Mouse (Mus musculus): ENCODE measurements around the gene Ccdc155.
"Not testable (repeated sequence)": the region's sequence is repeated elsewhere in the genome, so short reads cannot be mapped to it uniquely, and the experiment has no call there.

Gene Ccdc155

GRCm38 (mm10) chr7:45189600-45189999 is 15.1 kb downstream of the Ccdc155 start:
- DNase-seq, result no peak

DNA sequence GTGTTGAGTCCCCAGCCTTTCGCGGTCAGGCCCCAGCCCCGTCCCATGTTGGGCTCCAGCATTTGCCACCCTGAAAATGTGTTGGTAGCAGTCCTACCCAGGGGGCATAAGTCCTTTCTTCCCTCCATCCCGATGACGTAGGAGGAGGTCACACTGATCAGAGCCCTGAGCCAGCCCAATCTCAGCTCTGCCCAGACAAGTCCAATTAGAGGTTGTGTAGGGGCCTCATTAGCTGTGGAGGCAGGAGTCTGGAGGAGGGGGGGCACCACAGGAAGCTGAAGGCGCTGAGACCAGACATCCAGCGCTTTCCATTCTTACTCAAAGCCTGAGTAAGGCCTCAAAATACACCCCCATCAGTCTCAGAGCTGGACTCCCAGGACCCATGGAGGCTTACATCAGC is 18.8 kb downstream of the Ccdc155 start:
- no peak for DNase-seq

GRCm38 (mm10) chr7:45183672-45184071 is 21.0 kb downstream of the Ccdc155 start:
- no peak for DNase-seq

- DNase-seq, result no peak
Observed at GRCm38 (mm10) chr7:45182606-45183005, 22.1 kb downstream of the Ccdc155 start.

DNA sequence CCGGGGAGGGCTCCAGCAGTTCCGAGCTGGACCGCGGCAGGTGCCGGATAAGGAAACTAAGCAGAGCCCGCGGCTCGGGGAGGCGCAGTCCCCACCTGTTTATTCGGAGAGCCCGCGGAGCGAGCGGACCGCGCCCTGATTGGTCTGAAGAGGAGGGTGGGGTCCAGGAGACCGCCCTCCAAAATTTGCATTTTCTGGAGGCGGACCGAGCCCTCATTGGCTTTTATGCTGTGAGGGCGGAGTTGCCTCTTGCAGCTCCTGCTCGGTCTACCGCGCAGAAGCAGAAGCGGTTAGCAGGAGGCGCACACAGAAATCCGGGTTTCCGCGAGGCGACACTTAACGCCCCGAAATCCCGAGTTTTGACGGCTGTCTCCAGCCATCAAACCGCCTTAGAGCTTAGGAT is 22.5 kb downstream of the Ccdc155 start:
- DNase-seq, result peak; percentile 80

GRCm38 (mm10) chr7:45181540-45181939 is 23.2 kb downstream of the Ccdc155 start:
- DNase-seq, result no peak

GRCm38 (mm10) chr7:45180896-45181477 is 23.7 kb downstream of the Ccdc155 start, which contains the start of gene Pth2:
TSS of gene Pth2 (plus strand) at chr7:45180995.
- DNase-seq, result no peak

GRCm38 (mm10) chr7:45179469-45179868 is 25.2 kb downstream of the Ccdc155 start, which contains the start of gene Gfy:
TSS of gene Gfy (minus strand) at chr7:45179569.
- no peak for DNase-seq

DNA sequence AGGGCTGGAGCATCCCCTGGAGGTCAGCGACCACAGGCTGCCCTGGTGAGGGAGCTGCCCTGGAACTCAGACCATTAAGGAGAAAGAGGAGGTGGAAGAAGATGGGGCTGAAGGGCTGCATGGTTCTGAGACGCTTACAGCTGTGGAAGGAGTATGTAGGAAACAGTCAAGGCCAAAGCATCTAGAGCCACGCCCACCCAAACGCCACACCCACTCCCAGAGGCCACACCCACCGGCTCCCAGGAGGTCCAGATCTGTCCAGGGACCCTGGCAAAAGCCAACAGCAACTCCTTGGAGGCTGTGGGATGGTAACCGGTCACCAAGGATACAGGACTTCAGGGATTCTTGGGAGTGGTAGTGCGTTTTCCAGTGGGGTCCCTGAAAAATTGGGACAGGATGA is 26.1 kb downstream of the Ccdc155 start:
- no peak for DNase-seq

GRCm38 (mm10) chr7:45176356-45176755 is 28.3 kb downstream of the Ccdc155 start:
- peak; percentile 54 for DNase-seq

- no peak for DNase-seq
Observed at GRCm38 (mm10) chr7:45175929-45176328, 28.8 kb downstream of the Ccdc155 start.

GRCm38 (mm10) chr7:45175398-45175797 is 29.3 kb downstream of the Ccdc155 start:
- no peak for DNase-seq

DNA sequence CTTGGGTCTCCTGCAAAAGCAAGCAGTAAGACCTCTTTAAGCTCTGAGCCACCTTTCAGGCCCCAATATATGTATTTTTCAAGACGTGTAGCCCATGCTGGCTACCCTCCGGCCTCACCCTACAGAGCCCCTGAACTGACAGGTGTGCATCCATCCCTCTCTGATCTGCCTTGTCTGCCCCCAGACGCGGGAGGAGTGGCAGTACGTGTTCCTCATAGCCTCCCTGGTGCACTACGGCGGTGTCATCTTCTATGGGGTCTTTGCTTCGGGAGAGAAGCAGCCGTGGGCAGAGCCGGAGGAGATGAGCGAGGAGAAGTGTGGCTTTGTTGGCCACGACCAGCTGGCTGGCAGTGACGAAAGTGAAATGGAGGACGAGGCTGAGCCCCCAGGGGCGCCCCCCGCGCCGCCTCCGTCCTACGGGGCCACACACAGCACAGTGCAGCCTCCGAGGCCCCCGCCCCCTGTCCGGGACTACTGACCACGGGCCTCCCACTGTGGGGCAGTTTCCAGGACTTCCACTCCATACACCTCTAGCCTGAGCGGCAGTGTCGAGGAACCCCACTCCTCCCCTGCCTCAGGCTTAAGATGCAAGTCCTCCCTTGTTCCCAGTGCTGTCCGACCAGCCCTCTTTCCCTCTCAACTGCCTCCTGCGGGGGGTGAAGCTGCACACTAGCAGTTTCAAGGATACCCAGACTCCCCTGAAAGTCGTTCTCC is 30.0 kb downstream of the Ccdc155 start:
- no peak for DNase-seq

DNA sequence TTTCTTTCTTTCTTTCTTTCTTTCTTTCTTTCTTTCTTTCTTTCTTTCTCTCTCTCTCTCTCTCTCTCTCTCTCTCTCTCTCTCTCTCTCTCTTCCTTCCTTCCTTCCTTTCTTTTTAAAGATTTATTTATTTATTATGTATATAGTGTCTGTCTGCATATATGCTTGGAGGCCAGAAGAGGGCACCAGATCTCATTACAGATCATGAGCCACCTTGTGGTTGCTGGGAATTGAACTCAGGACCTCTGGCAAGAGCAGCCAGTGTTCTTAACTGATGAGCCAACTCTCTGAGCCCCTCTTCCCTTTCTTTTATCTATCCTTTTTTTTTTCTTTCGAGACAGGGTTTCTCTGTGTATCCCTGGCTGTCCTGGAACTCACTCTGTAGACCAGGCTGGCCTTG is 30.9 kb downstream of the Ccdc155 start:
- DNase-seq, result not testable (repeated sequence)

DNA sequence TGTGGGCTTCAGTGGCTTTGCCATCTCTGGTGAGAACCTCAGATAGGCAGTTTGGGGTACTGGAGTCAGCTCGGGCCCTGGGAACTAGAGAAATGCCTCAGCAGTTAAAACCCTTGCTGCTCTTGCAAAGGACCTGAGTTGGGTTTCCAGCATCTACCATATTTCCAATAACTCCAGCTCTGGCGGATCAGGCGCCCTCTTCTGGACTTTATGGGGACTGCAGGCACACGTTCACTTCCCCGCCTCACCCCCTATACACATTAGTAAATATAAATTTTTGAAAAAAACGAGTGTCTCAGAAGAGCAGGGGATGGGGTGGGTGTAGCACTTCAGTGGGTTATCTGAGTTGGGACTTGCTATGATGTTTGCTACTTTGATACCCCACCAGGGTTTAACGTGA is 31.7 kb downstream of the Ccdc155 start:
- peak; percentile 57 for DNase-seq

DNA sequence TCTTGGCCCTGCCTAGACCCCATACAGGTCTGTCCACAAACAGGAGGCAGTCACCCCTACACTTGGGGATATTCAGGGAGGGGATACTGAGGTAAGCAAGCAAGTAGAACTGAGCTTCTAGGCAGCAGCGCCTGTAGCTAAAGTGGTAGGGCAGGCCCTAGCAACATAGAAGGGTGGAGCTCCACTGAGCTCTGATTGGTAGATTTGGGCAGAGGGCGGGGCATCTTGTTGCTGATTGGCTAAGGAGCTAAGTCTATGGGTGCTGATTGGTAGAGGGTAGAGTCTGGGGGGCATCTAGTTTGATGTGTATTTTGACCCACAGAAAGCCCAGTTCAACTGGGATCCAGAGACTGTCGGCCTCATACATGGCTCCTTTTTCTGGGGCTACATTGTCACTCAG is 35.2 kb downstream of the Ccdc155 start:
- peak; percentile 53 for DNase-seq

DNA sequence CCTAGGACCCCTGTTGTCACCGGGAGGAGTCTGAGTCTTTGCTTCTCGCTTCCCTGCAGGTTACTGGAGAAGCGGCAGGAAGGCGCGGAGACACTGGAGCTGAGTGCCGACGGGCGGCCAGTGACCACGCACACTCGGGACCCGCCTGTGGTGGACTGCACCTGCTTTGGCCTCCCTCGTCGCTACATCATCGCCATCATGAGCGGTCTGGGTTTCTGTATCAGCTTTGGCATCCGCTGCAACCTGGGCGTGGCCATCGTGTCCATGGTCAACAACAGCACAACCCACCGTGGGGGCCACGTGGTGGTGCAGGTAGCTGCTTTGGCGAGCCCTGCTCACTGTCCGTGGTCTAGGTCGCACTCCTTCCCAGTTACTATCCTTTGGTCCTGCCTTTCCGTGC is 36.0 kb downstream of the Ccdc155 start:
- DNase-seq, result peak; percentile 10

GRCm38 (mm10) chr7:45167761-45168445 is 36.8 kb downstream of the Ccdc155 start:
- peak; percentile 53 for DNase-seq

DNA sequence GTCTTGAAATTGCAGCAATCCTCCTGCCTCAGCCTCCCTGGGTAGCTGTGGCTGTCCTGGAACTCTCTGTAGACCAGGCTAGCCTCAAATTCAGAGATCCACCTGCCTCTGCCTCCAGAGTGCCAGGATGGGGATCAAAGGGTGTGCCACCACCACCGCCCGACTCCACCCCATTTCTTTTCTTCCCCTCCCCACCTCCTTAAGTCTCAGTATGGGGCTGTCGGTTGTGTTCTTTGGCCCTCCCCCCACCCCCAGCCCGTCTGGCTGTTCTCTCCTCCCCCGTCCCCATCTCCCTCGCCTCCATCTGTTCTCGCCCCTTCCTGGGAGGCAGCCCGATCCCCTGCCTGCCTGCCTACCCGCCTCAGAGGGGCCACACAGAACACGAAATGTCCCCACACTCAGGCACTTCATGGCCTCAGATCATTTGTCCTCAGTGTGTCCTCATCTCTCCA is 37.7 kb downstream of the Ccdc155 start:
- peak; percentile 61 for DNase-seq

DNA sequence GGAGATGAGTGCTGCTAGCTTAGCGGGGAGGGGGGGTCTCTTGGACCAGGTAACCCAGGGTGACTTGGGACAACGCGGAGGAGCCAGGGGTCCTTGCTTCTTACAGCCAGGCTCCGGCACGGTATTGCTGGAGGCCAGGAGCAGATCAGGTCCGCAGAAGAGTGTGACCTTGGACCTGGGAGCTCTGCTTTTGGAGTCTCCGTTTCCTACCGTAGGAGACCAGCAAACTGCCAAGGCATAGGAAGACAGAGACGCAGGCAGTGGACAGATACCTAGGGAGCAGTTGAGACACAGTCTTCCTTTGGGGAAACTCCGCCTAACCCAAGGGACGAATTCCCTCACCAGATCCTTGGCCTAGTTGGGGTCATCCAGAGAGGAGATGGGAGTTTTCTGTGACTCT is 39.0 kb downstream of the Ccdc155 start:
- DNase-seq, result peak; percentile 5

- DNase-seq, result peak; percentile 18
Observed at GRCm38 (mm10) chr7:45164833-45165232, 39.9 kb downstream of the Ccdc155 start.

DNA sequence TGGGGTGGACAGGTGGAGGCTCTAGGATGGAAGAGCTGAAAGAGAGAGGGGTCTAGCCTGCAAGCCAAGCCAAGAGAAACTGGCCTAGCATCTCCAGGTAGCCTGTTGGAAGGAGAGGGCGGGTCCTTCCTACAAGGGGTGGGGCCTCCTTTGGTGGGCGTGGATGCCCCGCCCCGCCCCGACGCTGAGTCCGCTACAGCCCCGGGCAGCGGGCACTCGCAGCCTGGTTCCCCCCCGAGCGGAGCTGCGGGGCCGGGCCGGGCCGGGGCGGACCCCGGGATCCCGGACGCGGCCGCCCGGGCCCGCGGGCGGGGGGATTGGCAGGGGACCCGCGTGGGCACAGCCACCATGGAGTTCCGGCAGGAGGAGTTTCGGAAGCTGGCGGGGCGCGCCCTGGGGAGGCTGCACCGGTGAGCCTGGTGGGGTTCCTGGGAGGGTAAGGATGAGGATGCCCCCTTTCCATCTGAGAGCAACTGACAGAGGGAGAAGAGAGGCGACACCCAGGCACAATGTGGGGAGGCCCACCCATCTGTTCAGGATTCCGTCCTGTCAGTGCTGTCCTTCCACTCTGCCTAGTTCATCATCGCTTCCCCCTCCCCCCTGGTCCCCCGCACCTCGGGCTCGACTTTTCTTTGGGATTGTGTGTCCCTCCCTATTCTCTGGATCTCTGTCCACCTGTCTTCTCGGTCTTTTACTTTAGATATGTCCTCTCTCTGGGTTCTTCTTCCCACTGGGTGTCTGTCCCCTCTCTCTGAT is 40.8 kb downstream of the Ccdc155 start, which contains the start of gene Slc17a7:
TSS of gene Slc17a7 (plus strand) at position 215 of the 756 bp plus-strand sequence.
- peak; percentile 56 for DNase-seq
